Mouse (Mus musculus): Measurements from ENCODE around the gene Dpp8. TPM values are rescaled to one million over a fixed set of nuclear protein-coding genes. Genes with fewer than 3 reads are reported as not detected.
A peak's percentile ranks its signal among the peaks of the same experiment; 100 is the strongest.

The Dpp8 gene
- polyA plus RNA-seq, 1 experiment from 2014 or later = 14.9 TPM

GRCm38 (mm10) chr9:65015461-65016222 lies 16.6 kb upstream of the Dpp8 start:
- DNase-seq (ENCODE audit: low spot score) (no peak), ATAC-seq (ENCODE audit: low FRiP score, low TSS enrichment) (no peak)
- no peaks in the 10 kb centered on the region for H3K36me3 ChIP-seq (ENCODE audit: control insufficient read depth, insufficient read depth, low read length)
- H3K4me1 ChIP-seq (replicated peaks; ENCODE audit: control insufficient read depth, insufficient read depth) = 0 out of 2 replicates have a peak, but pooled peaks cover 3% of the 10 kb centered on the region
- H3K27me3 ChIP-seq (ENCODE audit: control insufficient read depth, insufficient read depth, low read length) = no peaks in the 10 kb centered on the region
- TF ChIP-seq CTCF (IDR thresholded peaks at IDR 0.05; ENCODE audit: low read depth) = no peak
- no peak for TF ChIP-seq EP300 (optimal IDR thresholded peaks at IDR 0.05)
- no peak overlapping the region for H3K4me3 ChIP-seq (ENCODE audit: low read depth, low read length)
- H3K9ac ChIP-seq (ENCODE audit: low read length) = no peak overlapping the region
- H3K4me2 ChIP-seq (replicated peaks; ENCODE audit: low read depth) = no peak overlapping the region
- H3K9me3 ChIP-seq (ENCODE audit: control insufficient read depth, low read length) = no peaks in the 10 kb centered on the region
- no peak overlapping the region for H3K27ac ChIP-seq (replicated peaks)
- WGBS = 42% methylated on average over 7 of the region's 7 CpGs

GRCm38 (mm10) chr9:65016241-65016977 lies 15.8 kb upstream of the Dpp8 start:
- Histone ChIP-seq H3K4me1 (replicated peaks; ENCODE audit: control insufficient read depth, insufficient read depth) (0 out of 2 replicates have a peak, but pooled peaks cover 3% of the 10 kb centered on the region), H3K9ac (ENCODE audit: low read length) (no peak overlapping the region), H3K4me2 (replicated peaks; ENCODE audit: low read depth) (no peak overlapping the region), H3K9me3 (ENCODE audit: control insufficient read depth, low read length) (no peaks in the 10 kb centered on the region), H3K36me3 (ENCODE audit: control insufficient read depth, insufficient read depth, low read length) (no peaks in the 10 kb centered on the region), H3K27me3 (ENCODE audit: control insufficient read depth, insufficient read depth, low read length) (no peaks in the 10 kb centered on the region), H3K4me3 (ENCODE audit: low read depth, low read length) (no peak overlapping the region), H3K27ac (replicated peaks) (0 out of 2 replicates have a peak overlapping the region, but pooled peaks have one; percentile 6)
- TF ChIP-seq EP300 (optimal IDR thresholded peaks at IDR 0.05) (no peak), CTCF (IDR thresholded peaks at IDR 0.05; ENCODE audit: low read depth) (no peak)
- ATAC-seq (ENCODE audit: low FRiP score, low TSS enrichment) = no peak
- no peak for DNase-seq (ENCODE audit: low spot score)
- 77% methylated on average over 4 of the region's 4 CpGs for WGBS

- TF ChIP-seq CTCF (IDR thresholded peaks at IDR 0.05; ENCODE audit: low read depth) (no peak), EP300 (optimal IDR thresholded peaks at IDR 0.05) (no peak)
- H3K4me1 ChIP-seq (replicated peaks; ENCODE audit: control insufficient read depth, insufficient read depth) = 0 out of 2 replicates have a peak, but pooled peaks cover 5% of the 10 kb centered on the region
- 73% methylated on average over 16 of the region's 16 CpGs for WGBS
- no peak overlapping the region for H3K9ac ChIP-seq (ENCODE audit: low read length)
- no peaks in the 10 kb centered on the region for H3K27me3 ChIP-seq (ENCODE audit: control insufficient read depth, insufficient read depth, low read length)
- DNase-seq (ENCODE audit: low spot score) = no peak
- no peak overlapping the region for H3K27ac ChIP-seq (replicated peaks)
- H3K4me2 ChIP-seq (replicated peaks; ENCODE audit: low read depth) = no peak overlapping the region
- no peak overlapping the region for H3K4me3 ChIP-seq (ENCODE audit: low read depth, low read length)
- ATAC-seq (ENCODE audit: low FRiP score, low TSS enrichment) = no peak
- no peaks in the 10 kb centered on the region for H3K9me3 ChIP-seq (ENCODE audit: control insufficient read depth, low read length)
- no peaks in the 10 kb centered on the region for H3K36me3 ChIP-seq (ENCODE audit: control insufficient read depth, insufficient read depth, low read length)
Measured at GRCm38 (mm10) chr9:65016978-65017827, 15.0 kb upstream of the Dpp8 start.

GRCm38 (mm10) chr9:65017896-65018295 lies 14.3 kb upstream of the Dpp8 start:
- H3K4me3 ChIP-seq (ENCODE audit: low read depth, low read length) = no peak overlapping the region
- H3K9ac ChIP-seq (ENCODE audit: low read length) = no peak overlapping the region
- H3K4me1 ChIP-seq (replicated peaks; ENCODE audit: control insufficient read depth, insufficient read depth) = 0 out of 2 replicates have a peak, but pooled peaks cover 5% of the 10 kb centered on the region
- no peaks in the 10 kb centered on the region for H3K36me3 ChIP-seq (ENCODE audit: control insufficient read depth, insufficient read depth, low read length)
- H3K27me3 ChIP-seq (ENCODE audit: control insufficient read depth, insufficient read depth, low read length) = no peaks in the 10 kb centered on the region
- ATAC-seq (ENCODE audit: low FRiP score, low TSS enrichment) = no peak
- TF ChIP-seq CTCF (IDR thresholded peaks at IDR 0.05; ENCODE audit: low read depth) (no peak), EP300 (optimal IDR thresholded peaks at IDR 0.05) (no peak)
- no peak for DNase-seq (ENCODE audit: low spot score)
- no peak overlapping the region for H3K4me2 ChIP-seq (replicated peaks; ENCODE audit: low read depth)
- H3K9me3 ChIP-seq (ENCODE audit: control insufficient read depth, low read length) = no peaks in the 10 kb centered on the region
- H3K27ac ChIP-seq (replicated peaks) = no peak overlapping the region
- 82% methylated on average over 4 of the region's 4 CpGs for WGBS

- Histone ChIP-seq H3K27me3 (ENCODE audit: control insufficient read depth, insufficient read depth, low read length) (no peaks in the 10 kb centered on the region), H3K9ac (ENCODE audit: low read length) (no peak overlapping the region), H3K4me2 (replicated peaks; ENCODE audit: low read depth) (no peak overlapping the region), H3K27ac (replicated peaks) (no peak overlapping the region), H3K9me3 (ENCODE audit: control insufficient read depth, low read length) (no peaks in the 10 kb centered on the region), H3K4me1 (replicated peaks; ENCODE audit: control insufficient read depth, insufficient read depth) (0 out of 2 replicates have a peak, but pooled peaks cover 5% of the 10 kb centered on the region), H3K36me3 (ENCODE audit: control insufficient read depth, insufficient read depth, low read length) (no peaks in the 10 kb centered on the region), H3K4me3 (ENCODE audit: low read depth, low read length) (no peak overlapping the region)
- TF ChIP-seq EP300 (optimal IDR thresholded peaks at IDR 0.05) = no peak
- TF ChIP-seq CTCF (IDR thresholded peaks at IDR 0.05; ENCODE audit: low read depth) = no peak
- ATAC-seq (ENCODE audit: low FRiP score, low TSS enrichment) (no peak), DNase-seq (ENCODE audit: low spot score) (no peak)
- 65% methylated on average over 3 of the region's 3 CpGs for WGBS
Measured at GRCm38 (mm10) chr9:65018588-65019121, 13.6 kb upstream of the Dpp8 start.

Measured in stomach, postnatal 0 days (tissue).